Mouse (Mus musculus) central nervous system, embryonic 14 days (tissue): ENCODE results near the gene Mup21. TPM values are rescaled to one million over a fixed set of nuclear protein-coding genes. Genes with fewer than 3 reads are reported as not detected.

ENCODE experiments used
- polyA plus RNA-seq: library from polyadenylated mRNA; depleted of rRNA; stranded (reverse); fragments of >200 nt; gene quantifications from 2 replicates; pipeline ENCODE4 v1.2.3, GENCODE M21; 2012; rRNA removed

Gene Mup21
- not detected in 2 replicates for polyA plus RNA-seq

DNA sequence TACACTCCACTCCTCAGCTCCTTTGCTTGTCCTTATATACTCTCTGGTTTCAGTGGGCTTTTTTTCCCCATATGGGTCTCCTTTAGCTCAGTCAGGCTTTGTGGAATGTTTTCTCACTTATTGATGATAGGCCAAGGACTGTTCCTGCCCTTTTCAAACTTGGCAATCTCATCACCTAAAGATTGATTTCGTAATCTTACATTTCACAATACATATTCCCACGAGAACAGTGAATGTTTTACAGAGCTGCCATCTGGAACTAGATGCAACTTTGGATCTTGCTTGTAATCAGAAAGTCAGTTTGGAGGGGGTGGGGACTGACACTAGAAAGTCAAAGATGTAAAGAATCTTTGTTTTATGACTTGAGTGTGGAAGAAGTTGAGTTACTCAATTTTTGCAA, at the start of gene Mup21:
Mup21 (minus strand) TSS at position 53 of the 400 bp plus-strand sequence.

Other genes with a start within 250 kb of the Mup21 start
- not detected in 2 replicates for gene Mup20, start 96.7 kb downstream of the Mup21 start, polyA plus RNA-seq
- gene Mup3, start 63.5 kb downstream of the Mup21 start, polyA plus RNA-seq: not detected in 2 replicates
- gene Zfp37, start 80.2 kb upstream of the Mup21 start, polyA plus RNA-seq: 14.6 and 14.7 TPM in 2 replicates
- gene Slc31a2, start 111.7 kb upstream of the Mup21 start, polyA plus RNA-seq: 11.3 and 12.6 TPM in 2 replicates
- gene Fkbp15, start 209.7 kb upstream of the Mup21 start, polyA plus RNA-seq: 22.2 and 23.2 TPM in 2 replicates
- gene Slc31a1, start 209.9 kb upstream of the Mup21 start, polyA plus RNA-seq: 28.3 and 30.0 TPM in 2 replicates